Mouse (Mus musculus) ES-CJ7 (cell line): ENCODE results near the gene Ppp2r2c.
A peak's percentile ranks its signal among the peaks of the same experiment; 100 is the strongest.

Source experiments
- DNase-seq: peaks from one replicate; pipeline ENCODE4 v3.0.0; 2011; ENCODE audit warnings: low read depth, low spot score

The Ppp2r2c gene

GRCm38 (mm10) chr5:36929376-36929775, 61.1 kb downstream of the Ppp2r2c start:
- DNase-seq = no peak

- no peak for DNase-seq
Measured at GRCm38 (mm10) chr5:36933383-36933782, 65.1 kb downstream of the Ppp2r2c start.

DNA sequence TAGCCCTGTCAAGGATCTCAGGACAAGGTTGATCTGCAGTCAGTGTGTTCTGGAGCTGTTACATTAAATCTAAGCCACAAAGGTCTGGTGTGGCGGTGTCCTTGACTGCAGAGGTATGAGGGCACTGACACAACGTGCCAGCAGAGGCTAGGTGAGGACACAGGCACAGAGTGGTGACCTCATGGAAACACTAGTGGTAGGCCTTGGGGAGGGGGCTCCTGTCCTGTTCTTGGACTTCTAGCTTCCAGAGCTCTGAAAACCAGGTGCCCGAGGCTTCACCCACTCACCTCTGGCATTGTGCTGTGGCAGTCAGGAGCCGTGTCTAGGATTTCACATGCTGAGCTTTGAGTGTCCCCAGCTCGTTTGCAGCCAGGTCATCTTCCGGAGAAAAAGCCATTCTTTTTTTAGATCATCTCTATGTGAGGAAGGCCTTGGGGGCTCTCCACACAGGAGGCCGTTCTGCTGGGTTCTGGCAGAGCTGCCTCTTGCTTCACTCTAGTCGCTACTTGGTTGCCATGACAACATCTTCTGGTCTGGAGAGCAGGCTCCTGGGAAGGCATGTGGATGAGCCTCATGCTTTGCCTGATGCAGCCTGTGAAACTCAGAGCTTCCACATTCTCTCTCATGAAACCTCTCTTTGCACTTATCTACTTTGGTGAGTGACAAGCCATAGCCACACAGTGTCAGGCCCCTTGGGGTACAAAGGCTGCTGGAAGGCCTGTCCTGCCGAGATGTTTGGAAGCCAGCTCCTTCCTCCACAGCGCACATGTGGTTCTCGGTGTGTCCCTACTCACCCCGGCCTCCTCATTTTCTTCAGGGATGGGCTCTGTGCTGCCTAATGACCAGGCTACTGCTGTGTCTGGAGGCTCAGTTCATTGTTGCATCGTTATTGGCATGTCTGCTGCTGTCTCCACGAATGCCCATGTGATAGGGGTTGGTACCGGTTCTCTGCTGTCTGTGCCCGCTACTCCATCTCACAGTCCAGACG, 67.5 kb downstream of the Ppp2r2c start:
- DNase-seq = peak; percentile 21

- no peak for DNase-seq
Measured at GRCm38 (mm10) chr5:36936548-36936947, 68.2 kb downstream of the Ppp2r2c start.

GRCm38 (mm10) chr5:36938021-36938420, 69.7 kb downstream of the Ppp2r2c start:
- no peak for DNase-seq

- DNase-seq = peak; percentile 50
Measured at GRCm38 (mm10) chr5:36938991-36939390, 70.7 kb downstream of the Ppp2r2c start.

GRCm38 (mm10) chr5:36942446-36942845, 74.1 kb downstream of the Ppp2r2c start:
- no peak for DNase-seq

GRCm38 (mm10) chr5:36944552-36944951, 76.2 kb downstream of the Ppp2r2c start:
- peak; percentile 18 for DNase-seq

DNA sequence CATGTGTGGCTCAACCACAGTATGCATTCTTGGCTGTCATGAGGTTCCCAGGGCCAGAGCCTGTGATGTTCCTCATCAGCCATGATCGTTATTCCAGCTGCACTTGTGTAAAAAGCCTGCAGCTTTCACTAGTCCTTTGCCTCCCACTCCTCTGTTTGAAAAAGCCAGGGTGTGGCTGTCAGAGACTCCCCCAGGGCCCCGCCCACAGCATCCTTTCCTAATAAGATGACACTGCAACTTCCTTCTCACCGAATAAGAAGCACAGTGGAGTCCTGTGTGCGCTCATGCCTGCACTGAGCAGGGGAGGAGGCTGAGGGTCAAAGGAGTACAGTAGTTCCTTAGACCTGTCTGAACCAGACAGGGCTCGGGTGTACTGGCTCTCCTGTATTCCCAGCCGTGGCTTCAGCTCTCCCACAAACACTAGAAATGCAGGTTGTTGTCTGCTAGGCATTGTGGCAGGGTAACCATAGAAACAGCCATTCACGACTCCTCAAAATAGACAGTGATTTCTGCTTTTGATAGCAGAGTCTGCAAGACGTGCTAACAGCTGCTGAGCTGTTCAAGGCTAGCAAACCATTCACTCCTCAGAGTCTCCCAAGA, 76.9 kb downstream of the Ppp2r2c start:
- DNase-seq = peak; percentile 67

- no peak for DNase-seq
Measured at GRCm38 (mm10) chr5:36945713-36946112, 77.4 kb downstream of the Ppp2r2c start.

GRCm38 (mm10) chr5:36946445-36946844, 78.1 kb downstream of the Ppp2r2c start:
- DNase-seq = peak; percentile 85

GRCm38 (mm10) chr5:36948831-36949230, 80.5 kb downstream of the Ppp2r2c start:
- DNase-seq = peak; percentile 80

- no peak for DNase-seq
Measured at GRCm38 (mm10) chr5:36950871-36951270, 82.6 kb downstream of the Ppp2r2c start.

- no peak for DNase-seq
Measured at GRCm38 (mm10) chr5:36952311-36952710, 84.0 kb downstream of the Ppp2r2c start.

GRCm38 (mm10) chr5:36955366-36955765, 87.1 kb downstream of the Ppp2r2c start:
- peak; percentile 42 for DNase-seq

- DNase-seq = peak; percentile 71
Measured at GRCm38 (mm10) chr5:36958837-36959236, 90.5 kb downstream of the Ppp2r2c start.

GRCm38 (mm10) chr5:36960501-36960900, 92.2 kb downstream of the Ppp2r2c start:
- DNase-seq = no peak

- DNase-seq = no peak
Measured at GRCm38 (mm10) chr5:36971587-36971986, 103.3 kb downstream of the Ppp2r2c start.

DNA sequence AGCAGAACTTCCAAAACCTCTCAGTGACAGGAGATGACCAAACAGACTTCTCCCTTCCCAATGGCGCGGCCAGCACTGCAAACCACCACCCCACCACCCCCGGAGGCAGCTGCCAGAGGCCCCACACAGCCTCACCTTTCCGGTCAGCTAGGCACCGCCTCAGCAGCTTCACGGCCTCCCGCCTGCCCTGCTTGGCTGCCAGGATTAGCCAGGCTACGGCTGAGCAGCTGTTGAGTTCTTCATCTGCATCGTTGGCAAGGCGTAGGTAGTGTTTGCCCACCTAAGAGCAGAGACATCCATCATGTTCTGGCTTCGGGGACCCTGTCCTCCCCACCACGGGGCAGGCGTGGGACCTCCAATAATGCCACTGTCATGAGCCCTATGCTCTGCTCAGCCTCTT, 107.0 kb downstream of the Ppp2r2c start:
- no peak for DNase-seq

DNA sequence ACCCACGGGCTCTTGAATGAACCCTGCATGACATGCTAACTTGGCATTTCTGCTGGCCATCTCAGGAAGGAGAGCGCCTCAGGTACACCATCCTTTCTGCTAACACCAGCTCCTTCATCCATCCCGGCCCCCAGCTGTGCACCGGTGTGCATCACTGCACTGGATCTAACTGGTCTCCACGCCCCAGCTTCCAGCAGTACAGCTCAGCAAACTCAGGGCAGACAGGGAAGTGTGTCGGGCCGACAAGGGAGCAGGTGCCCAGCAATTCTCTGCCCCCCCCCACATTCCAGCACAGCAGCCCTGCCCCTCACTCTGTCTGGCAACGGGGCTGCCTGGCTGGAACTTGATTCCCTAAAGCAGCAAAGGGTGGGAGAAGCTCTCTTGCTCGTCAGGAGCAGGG, 109.5 kb downstream of the Ppp2r2c start:
- peak; percentile 30 for DNase-seq

GRCm38 (mm10) chr5:36979001-36979400, 110.7 kb downstream of the Ppp2r2c start:
- no peak for DNase-seq

- DNase-seq = no peak
Measured at GRCm38 (mm10) chr5:36979631-36980030, 111.3 kb downstream of the Ppp2r2c start.

DNA sequence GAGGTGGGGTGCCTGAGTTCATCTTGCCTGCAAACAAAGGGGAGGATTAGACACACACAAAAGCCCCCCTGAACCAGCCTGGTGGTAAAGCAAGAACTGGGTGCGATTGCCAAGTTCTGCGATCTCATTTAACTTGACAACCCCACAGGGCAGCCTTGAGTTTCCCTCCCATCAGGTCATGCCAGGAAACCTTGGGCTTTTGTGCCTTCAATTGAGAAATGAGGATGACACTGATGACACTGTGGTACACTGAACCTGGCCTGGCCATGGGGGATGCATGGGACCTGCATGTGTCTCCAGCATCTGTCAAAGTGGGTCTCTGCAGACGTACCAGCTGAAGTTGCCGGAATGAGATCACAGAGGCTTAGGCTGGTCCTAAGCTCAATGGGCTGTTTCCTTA, 114.0 kb downstream of the Ppp2r2c start:
- DNase-seq = no peak
